Mouse (Mus musculus) embryonic facial prominence, embryonic 15.5 days (tissue): Measurements from ENCODE around the gene Piwil1. TPM values are rescaled to one million over a fixed set of nuclear protein-coding genes. Genes with fewer than 3 reads are reported as not detected.
A peak's percentile ranks its signal among the peaks of the same experiment; 100 is the strongest.

Experiments used
- ATAC-seq: fragments of 200-750 bp; cut with Nextera tagmentation; 2 replicates; pipeline ENCODE4 v1.8.0; 2017; ENCODE audit warnings: low read depth, moderate TSS enrichment; ENCODE audit not compliant: insufficient number of reproducible peaks, low FRiP score, low TSS enrichment
- H3K27ac ChIP-seq: fragments of 300-500 bp; sonication (generic); replicated peaks from 2 replicates; pipeline ENCODE4 v1.5.1; 2015; ENCODE audit warnings: mild to moderate bottlenecking, inconsistent platforms
- H3K27me3 ChIP-seq: fragments of 300-500 bp; sonication (generic); 2 replicates; pipeline ENCODE4 v1.6.1; 2015; ENCODE audit warnings: inconsistent platforms
- H3K36me3 ChIP-seq: fragments of 300-500 bp; sonication (generic); 2 replicates; pipeline ENCODE4 v1.6.1; 2015; ENCODE audit warnings: mild to moderate bottlenecking, inconsistent platforms
- H3K4me1 ChIP-seq: fragments of 300-500 bp; sonication (generic); 2 replicates; pipeline ENCODE4 v1.6.1; 2015; ENCODE audit warnings: inconsistent platforms
- H3K4me2 ChIP-seq: fragments of 300-500 bp; sonication (generic); replicated peaks from 2 replicates; pipeline ENCODE4 v1.6.1; 2015; ENCODE audit warnings: mild to moderate bottlenecking, inconsistent platforms
- H3K4me3 ChIP-seq: fragments of 300-500 bp; sonication (generic); replicated peaks from 2 replicates; pipeline ENCODE4 v1.5.1; 2015; ENCODE audit warnings: mild to moderate bottlenecking, inconsistent platforms
- H3K9ac ChIP-seq: fragments of 300-500 bp; sonication (generic); 2 replicates; pipeline ENCODE4 v1.6.1; 2015; ENCODE audit warnings: inconsistent platforms
- H3K9me3 ChIP-seq: fragments of 300-500 bp; sonication (generic); replicated peaks from 2 replicates; pipeline ENCODE4 v1.6.1; 2016; ENCODE audit warnings: inconsistent platforms
- WGBS: fragments of 180-500 bp; shearing (Covaris S2); methylation state at CpG from one replicate; pipeline ENCODE4 v1.1.7; 2015; 5-methylcytosine and 5-hydroxymethylcytosine counted together
- polyA plus RNA-seq: library from polyadenylated mRNA; unstranded; fragments of >200 nt; fragmentation: Nextera tagmentation; extraction: Ambion mirVana; gene quantifications from 2 replicates; pipeline ENCODE4 v1.2.1, GENCODE M21; 2015

Gene Piwil1
- polyA plus RNA-seq, 1 experiment from 2014 or later, result not detected

- H3K27me3 ChIP-seq, result no peaks in the 10 kb centered on the region
- 11% methylated on average over 15 of the region's 15 CpGs for WGBS
- no peak overlapping the region for H3K4me3 ChIP-seq
- H3K9ac ChIP-seq, result no peak overlapping the region
- peak; percentile 15; the same call in 1 of the 2 replicates for ATAC-seq
- H3K9me3 ChIP-seq, result no peaks in the 10 kb centered on the region
- peak overlapping the region; percentile 38 for H3K4me2 ChIP-seq
- peaks cover 8% of the 10 kb centered on the region for H3K4me1 ChIP-seq
- no peak overlapping the region; the same call in 1 of the 2 replicates for H3K27ac ChIP-seq
- no peaks in the 10 kb centered on the region for H3K36me3 ChIP-seq
Measured at GRCm38 (mm10) chr5:128684621-128685020, 17.7 kb upstream of the Piwil1 start.

- WGBS, result 82% methylated on average over 5 of the region's 5 CpGs
- no peak overlapping the region for H3K4me2 ChIP-seq
Measured at GRCm38 (mm10) chr5:128687139-128687538, 15.2 kb upstream of the Piwil1 start.

GRCm38 (mm10) chr5:128694107-128694506, 8.2 kb upstream of the Piwil1 start:
- H3K9ac ChIP-seq, result no peak overlapping the region
- WGBS, result 69% methylated on average over 6 of the region's 6 CpGs
- H3K4me3 ChIP-seq, result no peak overlapping the region
- no peaks in the 10 kb centered on the region for H3K36me3 ChIP-seq
- H3K27me3 ChIP-seq, result peaks cover 5% of the 10 kb centered on the region; the same call in 1 of the 2 replicates
- no peak overlapping the region for H3K27ac ChIP-seq
- ATAC-seq, result no peak
- no peaks in the 10 kb centered on the region for H3K4me1 ChIP-seq
- H3K4me2 ChIP-seq, result no peak overlapping the region
- H3K9me3 ChIP-seq, result no peaks in the 10 kb centered on the region

More at GRCm38 (mm10) chr5:128687139-128687538, 15.2 kb upstream of the Piwil1 start:
- no peak overlapping the region for H3K9ac ChIP-seq
- no peaks in the 10 kb centered on the region for H3K27me3 ChIP-seq
- H3K4me1 ChIP-seq, result peaks cover 8% of the 10 kb centered on the region
- ATAC-seq, result no peak
- H3K27ac ChIP-seq, result no peak overlapping the region
- no peak overlapping the region for H3K4me3 ChIP-seq
- no peaks in the 10 kb centered on the region for H3K36me3 ChIP-seq
- H3K9me3 ChIP-seq, result no peaks in the 10 kb centered on the region

- 31% methylated on average over 18 of the region's 18 CpGs for WGBS
- H3K4me2 ChIP-seq, result no peak overlapping the region
Measured at GRCm38 (mm10) chr5:128694611-128695325, 7.6 kb upstream of the Piwil1 start.

GRCm38 (mm10) chr5:128696824-128697223, 5.5 kb upstream of the Piwil1 start:
- WGBS, result 34% methylated on average over 10 of the region's 10 CpGs
- Histone ChIP-seq H3K9me3 (no peaks in the 10 kb centered on the region), H3K4me2 (no peak overlapping the region), H3K36me3 (no peaks in the 10 kb centered on the region), H3K27ac (no peak overlapping the region), H3K9ac (no peak overlapping the region), H3K4me1 (no peaks in the 10 kb centered on the region), H3K27me3 (peaks cover 5% of the 10 kb centered on the region; the same call in 1 of the 2 replicates), H3K4me3 (no peak overlapping the region)
- ATAC-seq, result no peak

More at GRCm38 (mm10) chr5:128694611-128695325, 7.6 kb upstream of the Piwil1 start:
- Histone ChIP-seq H3K36me3 (no peaks in the 10 kb centered on the region), H3K9ac (no peak overlapping the region), H3K27ac (no peak overlapping the region), H3K4me1 (no peaks in the 10 kb centered on the region), H3K27me3 (peaks cover 5% of the 10 kb centered on the region; the same call in 1 of the 2 replicates), H3K9me3 (no peaks in the 10 kb centered on the region), H3K4me3 (no peak overlapping the region)
- ATAC-seq, result no peak

GRCm38 (mm10) chr5:128700716-128701115, 1.6 kb upstream of the Piwil1 start:
- Histone ChIP-seq H3K9ac (no peak overlapping the region), H3K4me1 (peaks cover 3% of the 10 kb centered on the region; the same call in 1 of the 2 replicates), H3K27ac (no peak overlapping the region), H3K4me2 (no peak overlapping the region), H3K27me3 (peaks cover 5% of the 10 kb centered on the region; the same call in 1 of the 2 replicates), H3K4me3 (no peak overlapping the region), H3K9me3 (no peaks in the 10 kb centered on the region), H3K36me3 (no peaks in the 10 kb centered on the region)
- 31% methylated on average over 11 of the region's 11 CpGs for WGBS
- no peak for ATAC-seq

GRCm38 (mm10) chr5:128703688-128704087, 1.4 kb downstream of the Piwil1 start:
- H3K27me3 ChIP-seq, result no peaks in the 10 kb centered on the region
- 12% methylated on average over 10 of the region's 10 CpGs for WGBS
- no peak overlapping the region for H3K4me2 ChIP-seq
- no peak overlapping the region for H3K27ac ChIP-seq
- no peak overlapping the region for H3K4me3 ChIP-seq
- ATAC-seq, result no peak
- H3K4me1 ChIP-seq, result peaks cover 3% of the 10 kb centered on the region; the same call in 1 of the 2 replicates
- no peak overlapping the region for H3K9ac ChIP-seq
- H3K9me3 ChIP-seq, result no peaks in the 10 kb centered on the region
- no peaks in the 10 kb centered on the region for H3K36me3 ChIP-seq

- ATAC-seq, result no peak
- H3K4me3 ChIP-seq, result 0 out of 2 replicates have a peak overlapping the region, but pooled peaks have one; percentile 4
- H3K4me2 ChIP-seq, result peak overlapping the region; percentile 34
- H3K36me3 ChIP-seq, result no peaks in the 10 kb centered on the region
- H3K27me3 ChIP-seq, result no peaks in the 10 kb centered on the region
- 39% methylated on average over 16 of the region's 19 CpGs for WGBS
- no peak overlapping the region for H3K27ac ChIP-seq
- H3K9ac ChIP-seq, result no peak overlapping the region
- H3K4me1 ChIP-seq, result peaks cover 3% of the 10 kb centered on the region; the same call in 1 of the 2 replicates
- H3K9me3 ChIP-seq, result no peaks in the 10 kb centered on the region
Measured at GRCm38 (mm10) chr5:128704134-128704904, 2.0 kb downstream of the Piwil1 start.

GRCm38 (mm10) chr5:128706467-128706866, 4.1 kb downstream of the Piwil1 start:
- no peak overlapping the region for H3K4me2 ChIP-seq
- no peak overlapping the region for H3K9ac ChIP-seq
- H3K27ac ChIP-seq, result no peak overlapping the region
- no peaks in the 10 kb centered on the region for H3K36me3 ChIP-seq
- no peaks in the 10 kb centered on the region for H3K9me3 ChIP-seq
- no peaks in the 10 kb centered on the region for H3K27me3 ChIP-seq
- no peak for ATAC-seq
- peaks cover 3% of the 10 kb centered on the region; the same call in 1 of the 2 replicates for H3K4me1 ChIP-seq
- WGBS, result 100% methylated on average over 1 of the region's 1 CpGs
- H3K4me3 ChIP-seq, result no peak overlapping the region

GRCm38 (mm10) chr5:128707271-128707670, 4.9 kb downstream of the Piwil1 start:
- H3K36me3 ChIP-seq, result no peaks in the 10 kb centered on the region
- no peak overlapping the region for H3K4me3 ChIP-seq
- no peak overlapping the region for H3K9ac ChIP-seq
- ATAC-seq, result no peak
- H3K27ac ChIP-seq, result no peak overlapping the region
- no peaks in the 10 kb centered on the region for H3K27me3 ChIP-seq
- 92% methylated on average over 11 of the region's 11 CpGs for WGBS
- H3K4me1 ChIP-seq, result peaks cover 3% of the 10 kb centered on the region; the same call in 1 of the 2 replicates
- no peak overlapping the region for H3K4me2 ChIP-seq
- H3K9me3 ChIP-seq, result no peaks in the 10 kb centered on the region

GRCm38 (mm10) chr5:128708929-128709328, 6.6 kb downstream of the Piwil1 start:
- Histone ChIP-seq H3K4me3 (no peak overlapping the region), H3K9ac (no peak overlapping the region), H3K9me3 (no peaks in the 10 kb centered on the region), H3K36me3 (no peaks in the 10 kb centered on the region), H3K27ac (no peak overlapping the region), H3K4me1 (peaks cover 2% of the 10 kb centered on the region; the same call in 1 of the 2 replicates), H3K4me2 (no peak overlapping the region), H3K27me3 (no peaks in the 10 kb centered on the region)
- ATAC-seq, result no peak
- WGBS, result 76% methylated on average over 5 of the region's 5 CpGs
